Mouse (Mus musculus): ENCODE measurements around the gene Atp6v0e.

DNA sequence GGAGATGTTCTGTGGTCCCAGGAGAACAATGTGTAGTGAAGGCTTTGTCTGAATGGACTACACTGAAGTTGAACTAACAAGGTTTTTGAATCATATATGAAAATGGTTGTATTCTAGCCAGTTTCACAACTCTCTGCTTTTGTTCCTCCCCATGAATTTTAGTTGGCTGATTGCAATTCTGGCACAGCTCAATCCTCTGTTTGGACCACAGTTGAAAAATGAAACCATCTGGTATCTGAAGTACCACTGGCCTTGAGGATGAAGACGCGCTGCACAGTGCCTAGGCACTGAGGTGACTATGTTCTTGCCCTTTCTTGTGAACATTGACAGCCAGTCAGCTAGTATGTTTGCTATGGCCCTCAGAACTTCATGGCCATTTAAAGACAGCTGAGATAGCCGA lies 32.2 kb downstream of the Atp6v0e start:
- TF ChIP-seq POLR2A (IDR thresholded peaks at IDR 0.05; ENCODE audit: control insufficient read depth, extremely low read depth, insufficient read depth, low read length, poor library complexity) (no peak), CTCF (IDR thresholded peaks at IDR 0.05; ENCODE audit: borderline replicate concordance, control insufficient read depth, extremely low read depth, insufficient read depth, low read length, poor library complexity) (no peak)
